Mouse (Mus musculus) Muller cell, postnatal 12 days (primary cell): ENCODE measurements around the gene Zfp697.
"Not testable (repeated sequence)": the region's sequence is repeated elsewhere in the genome, so short reads cannot be mapped to it uniquely, and the experiment has no call there.

Experiments
- DNase-seq: peaks from one replicate; pipeline ENCODE4 v3.0.0-alpha.2; 2015; ENCODE audit errors: inconsistent ontology term

Zfp697 gene

DNA sequence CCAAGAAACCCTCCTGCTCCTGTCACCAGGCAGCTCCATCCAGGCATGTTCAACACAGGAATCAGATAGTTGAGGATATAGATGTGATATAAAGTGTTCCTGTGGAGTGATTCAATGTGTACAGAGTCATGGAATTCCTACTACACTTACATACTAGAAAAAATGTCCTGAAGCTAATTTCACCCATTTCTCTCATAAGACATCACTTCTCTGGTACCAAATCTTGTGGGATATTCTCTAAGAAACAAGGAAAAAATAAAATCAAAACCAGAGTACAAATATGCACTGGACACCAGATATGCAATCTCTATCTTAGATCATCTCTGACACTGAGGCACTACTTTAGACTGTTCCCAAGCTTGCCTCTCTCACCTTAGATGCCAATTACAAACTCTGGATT is 247.9 kb downstream of the Zfp697 start, which contains the start of gene Hsd3b5:
Gene Hsd3b5, minus strand, starts transcription at position 101 of the 400 bp plus-strand sequence.
- DNase-seq: no peak

DNA sequence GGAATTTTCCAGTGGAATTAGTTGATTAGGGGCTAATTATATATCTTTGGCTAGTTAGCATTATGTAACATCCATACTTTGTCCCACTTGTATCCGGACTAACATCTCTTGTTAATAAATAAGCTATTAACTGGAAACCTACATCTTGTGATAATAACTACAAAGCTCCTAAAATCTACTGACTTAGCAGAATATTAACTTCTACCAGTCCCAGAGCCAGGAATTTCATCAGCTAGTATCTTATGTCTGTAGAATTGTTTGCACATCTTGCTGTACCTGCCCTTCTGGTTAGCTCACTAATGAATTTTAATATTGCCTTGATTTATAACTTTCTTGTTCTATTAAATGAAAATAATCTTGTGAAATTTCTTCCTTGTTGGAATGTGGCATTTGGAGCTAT is 252.9 kb downstream of the Zfp697 start:
- no peak for DNase-seq

DNA sequence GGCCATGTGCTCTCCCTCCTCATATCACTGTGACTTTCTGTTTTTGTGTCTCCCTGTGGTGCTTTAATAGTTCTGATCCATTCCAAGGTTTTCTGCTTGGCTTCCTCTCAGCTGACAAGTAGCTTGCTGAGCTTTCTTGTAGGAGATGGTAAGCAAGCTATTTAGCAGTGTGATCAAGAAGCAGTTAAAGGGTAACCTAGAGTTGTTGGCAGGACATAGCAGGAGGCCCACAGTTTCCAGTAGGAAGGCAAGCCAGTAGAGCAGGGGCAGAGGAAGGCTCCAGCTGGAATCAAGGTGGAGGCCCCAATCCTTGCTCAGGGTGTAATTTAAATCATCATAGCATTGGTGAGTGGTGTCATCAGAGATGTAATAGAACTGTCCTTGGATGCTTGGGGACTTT is 298.5 kb downstream of the Zfp697 start:
- DNase-seq: no peak

DNA sequence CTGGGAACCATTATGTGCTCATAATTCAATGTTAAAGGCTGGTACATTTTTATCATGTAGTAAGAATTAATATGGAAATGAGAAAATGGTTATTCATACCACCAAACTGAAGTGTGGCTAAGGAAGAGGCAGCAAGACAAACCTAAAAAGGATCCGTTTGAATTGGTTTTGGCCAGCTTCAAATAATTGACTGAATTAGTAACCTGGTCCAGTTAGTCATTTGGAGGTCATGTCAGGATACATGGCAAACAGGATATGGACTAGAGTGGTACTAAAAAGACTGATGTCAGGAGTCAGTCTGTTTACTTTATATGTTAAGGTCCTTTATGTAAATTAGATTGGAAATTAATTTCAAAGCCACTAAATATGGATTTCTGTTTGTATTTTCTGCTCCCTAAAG is 300.1 kb downstream of the Zfp697 start:
- no peak for DNase-seq

DNA sequence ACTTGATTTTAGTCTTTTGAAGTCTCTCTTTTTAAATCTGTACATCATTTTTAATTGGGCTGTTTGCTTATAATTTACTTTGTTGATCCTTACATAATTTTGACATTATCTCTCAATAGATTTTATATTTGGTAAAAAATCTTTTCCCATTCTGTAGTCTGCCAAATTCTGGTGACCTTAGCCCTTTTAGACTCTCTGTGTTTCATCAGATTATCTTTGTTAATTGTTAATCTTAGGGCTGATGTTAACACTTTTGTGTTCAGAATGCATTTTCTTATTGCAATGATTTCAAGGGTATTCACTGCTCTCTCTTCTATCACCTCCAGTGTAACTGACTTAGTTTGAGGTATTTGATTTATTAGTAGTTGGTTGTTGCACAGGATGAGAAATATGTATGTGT is 338.5 kb downstream of the Zfp697 start:
- DNase-seq: no peak

DNA sequence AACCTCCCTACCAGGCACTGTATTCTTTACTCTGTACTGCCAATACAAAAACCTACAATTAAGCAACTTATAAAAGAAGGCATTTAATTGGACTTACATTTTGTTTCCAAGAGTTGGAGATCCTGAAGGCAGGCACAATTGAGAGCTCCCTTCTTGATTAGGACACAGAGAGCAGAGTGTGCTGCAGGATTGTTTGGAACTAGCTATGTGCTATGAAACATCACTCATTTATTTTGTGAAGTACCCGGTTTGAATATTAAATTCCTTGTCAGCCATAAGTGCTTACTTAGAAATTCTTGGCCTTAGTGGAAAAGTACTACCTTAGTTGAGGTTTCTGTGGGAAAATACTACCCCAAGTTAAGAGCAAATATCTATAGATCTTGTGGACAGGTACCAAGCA is 342.1 kb downstream of the Zfp697 start, which contains the start of gene Hsd3b2:
Gene Hsd3b2, minus strand, starts transcription at position 168 of the 400 bp plus-strand sequence.
- DNase-seq: no peak

DNA sequence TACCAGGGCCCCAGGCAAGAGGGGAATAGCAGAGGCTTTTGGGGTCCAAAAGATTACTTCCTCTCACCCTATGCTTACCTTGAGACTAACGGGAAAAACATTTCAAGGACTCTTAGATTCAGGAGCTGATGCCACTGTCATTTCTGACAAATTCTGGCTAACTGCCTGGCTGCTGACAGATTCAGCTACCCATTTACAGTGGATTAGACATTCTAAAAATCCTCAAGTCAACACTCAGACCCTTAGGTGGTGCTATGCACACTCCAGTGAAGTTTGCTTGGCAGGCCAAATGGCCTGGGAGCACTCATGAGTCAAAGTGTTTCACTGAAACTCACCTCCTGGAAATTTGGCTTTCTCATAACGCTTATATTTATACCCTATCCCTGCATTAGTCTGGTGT is 344.0 kb downstream of the Zfp697 start:
- no peak for DNase-seq

DNA sequence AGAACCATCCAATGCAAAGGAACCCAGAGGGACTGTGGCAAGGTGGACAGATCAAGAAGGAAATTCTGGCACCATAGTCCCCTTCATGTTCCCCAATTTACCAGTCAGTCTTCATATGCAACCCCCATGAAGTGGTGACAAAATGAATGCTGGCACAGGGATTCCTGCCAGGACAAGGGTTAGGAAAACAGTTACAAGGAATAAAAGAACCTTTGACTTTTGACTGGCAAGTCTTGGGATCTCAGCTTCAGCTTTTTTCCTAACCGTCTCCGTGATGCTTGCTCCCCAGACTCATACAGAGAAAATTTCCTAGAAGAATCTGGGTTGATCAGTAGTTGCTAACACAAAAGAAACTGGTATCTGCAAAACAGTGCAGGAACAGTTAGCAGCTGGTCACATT is 351.5 kb downstream of the Zfp697 start:
- DNase-seq: no peak

DNA sequence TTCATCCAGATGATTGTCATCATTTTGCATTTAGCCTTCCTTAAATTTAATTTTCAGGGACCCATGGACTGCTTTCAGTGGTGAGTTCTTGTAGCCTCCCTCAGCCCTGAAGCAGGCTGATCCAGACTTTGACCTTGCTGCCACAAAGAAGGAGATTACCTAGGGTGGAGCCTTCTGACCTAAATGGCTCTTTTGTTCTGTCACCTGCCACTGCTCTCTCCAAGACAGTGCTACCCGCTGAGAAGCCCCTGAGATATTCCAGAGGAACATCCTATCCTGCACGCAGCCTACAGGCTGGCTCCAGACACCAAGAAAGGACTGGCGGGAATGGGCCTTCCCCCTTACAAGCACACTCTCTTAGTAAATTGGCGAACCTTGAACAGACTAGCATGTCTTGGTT is 352.1 kb downstream of the Zfp697 start:
- no peak for DNase-seq

DNA sequence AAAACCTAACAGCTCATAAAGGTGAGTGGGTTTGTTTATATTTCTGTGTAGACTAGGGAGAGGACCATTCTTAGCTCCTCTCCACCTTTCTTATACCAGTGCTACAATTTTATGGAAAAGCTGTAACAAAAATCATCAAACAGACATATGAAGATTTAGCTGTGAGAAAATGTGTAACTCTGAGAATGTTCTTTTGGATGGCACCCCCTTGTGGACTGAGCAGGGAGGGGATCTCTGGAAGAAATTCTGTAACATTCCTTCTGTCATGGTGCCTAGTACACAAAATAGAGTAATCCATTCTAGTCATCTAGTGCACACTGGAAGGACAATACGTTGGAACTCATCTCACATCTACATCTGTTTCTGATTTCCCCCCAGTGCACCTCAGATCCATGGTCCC is 358.8 kb downstream of the Zfp697 start:
- DNase-seq: not testable (repeated sequence)

DNA sequence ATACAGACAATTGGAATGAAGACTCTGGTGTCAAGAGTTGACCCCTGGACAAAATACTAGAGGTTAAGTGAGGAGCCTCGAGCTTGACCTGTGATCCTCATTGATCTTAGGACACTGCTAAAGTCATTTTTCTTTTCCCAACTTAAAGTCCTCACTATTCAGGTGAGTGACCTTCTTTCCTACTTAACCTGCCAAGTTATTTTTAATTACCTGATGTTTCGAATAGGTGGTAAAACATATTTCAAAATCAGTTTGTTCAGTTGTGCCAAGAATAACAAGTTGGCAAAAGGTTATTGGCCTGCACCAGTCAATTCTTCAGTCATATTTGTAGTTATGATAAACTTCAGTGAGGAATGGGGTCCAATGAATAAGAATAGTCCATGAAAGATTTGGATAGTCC is 369.9 kb downstream of the Zfp697 start:
- DNase-seq: no peak

DNA sequence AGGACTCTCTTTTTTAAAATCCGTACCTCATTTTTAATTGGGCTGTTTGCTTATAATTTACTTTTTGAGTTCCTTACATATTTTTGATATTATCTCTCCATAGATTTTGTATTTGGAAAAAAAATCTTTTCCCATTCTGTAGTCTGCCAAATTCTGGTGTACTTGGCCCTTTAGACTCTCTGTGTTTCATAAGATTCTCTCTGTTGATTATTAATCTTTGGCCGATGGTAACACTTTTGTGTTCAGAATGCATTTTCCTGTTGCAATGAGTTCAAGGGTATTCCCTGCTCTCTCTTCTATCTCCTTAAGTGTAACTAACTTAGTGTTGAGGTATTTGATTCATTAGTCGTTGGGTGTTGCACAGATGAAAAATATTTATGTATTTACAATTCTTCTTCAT is 374.6 kb downstream of the Zfp697 start:
- no peak for DNase-seq

DNA sequence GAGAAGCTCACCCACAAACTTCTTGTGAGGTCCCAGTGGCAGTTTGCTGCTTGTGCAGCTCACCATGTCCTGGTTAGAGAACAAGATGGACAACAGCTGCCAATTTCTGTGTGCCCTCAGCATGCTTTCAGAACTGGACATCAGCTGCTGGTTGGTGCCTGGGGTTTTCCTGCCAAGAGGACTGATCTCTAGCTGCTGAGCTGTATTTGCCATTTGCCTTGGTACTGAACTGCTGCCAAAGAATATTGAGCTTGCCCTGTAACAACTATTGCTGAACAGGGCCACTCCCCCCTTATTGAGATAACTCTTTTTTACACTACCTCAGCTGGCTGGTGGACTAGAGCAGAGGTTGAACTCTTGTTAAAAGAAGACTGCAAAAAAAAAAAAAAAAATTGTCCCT is 381.9 kb downstream of the Zfp697 start:
- no peak for DNase-seq

DNA sequence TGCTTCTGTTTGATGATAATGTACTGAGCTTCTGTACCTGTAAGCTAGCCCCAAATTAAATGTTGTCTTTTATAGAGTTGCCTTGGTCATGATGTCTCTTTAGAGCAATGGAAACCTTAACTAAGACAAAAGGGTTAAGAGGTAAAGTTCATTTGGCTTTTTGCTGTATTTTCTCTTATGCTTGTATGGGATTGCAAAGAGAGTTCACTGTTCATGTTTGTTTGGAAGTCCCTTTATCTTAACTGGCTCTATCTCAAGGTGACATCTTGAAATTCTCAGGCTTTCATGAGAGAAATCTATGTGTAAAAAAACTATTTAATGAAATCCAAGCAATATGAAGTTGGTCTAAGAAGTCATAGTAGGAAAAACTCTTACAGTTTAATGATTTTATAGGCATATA is 398.7 kb downstream of the Zfp697 start:
- no peak for DNase-seq

DNA sequence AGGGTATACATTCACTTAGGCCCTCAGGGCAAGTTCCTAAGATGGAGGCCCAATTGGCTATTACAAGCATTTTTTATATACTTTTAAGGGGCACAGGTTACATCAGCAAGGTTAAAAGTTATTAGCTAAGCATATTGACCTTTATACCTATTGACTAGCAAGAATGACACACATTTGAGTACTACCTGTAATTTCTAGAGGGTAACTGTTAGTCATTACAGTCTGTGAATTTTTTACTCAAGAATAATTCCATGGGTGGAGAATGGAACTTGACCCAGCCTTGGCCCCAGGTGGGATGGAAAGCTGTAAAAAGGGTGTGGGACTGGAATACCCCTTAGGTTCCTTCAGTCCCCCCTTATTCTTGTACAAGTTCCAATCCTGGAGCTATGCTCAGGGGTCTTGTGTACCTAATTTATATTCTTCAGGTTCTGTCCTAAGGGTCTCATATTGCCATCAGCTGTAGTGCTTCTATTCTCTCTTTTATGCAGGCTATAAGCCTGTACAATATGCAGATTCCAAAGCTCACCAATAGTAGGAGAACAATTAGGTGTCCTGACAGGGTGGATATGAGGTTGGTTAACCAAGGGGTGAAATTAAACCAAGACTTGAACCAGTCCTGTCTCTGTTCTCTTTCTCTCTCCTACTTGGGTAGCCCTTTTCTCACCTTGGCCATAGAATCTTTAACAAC is 400.1 kb downstream of the Zfp697 start:
- DNase-seq: no peak

DNA sequence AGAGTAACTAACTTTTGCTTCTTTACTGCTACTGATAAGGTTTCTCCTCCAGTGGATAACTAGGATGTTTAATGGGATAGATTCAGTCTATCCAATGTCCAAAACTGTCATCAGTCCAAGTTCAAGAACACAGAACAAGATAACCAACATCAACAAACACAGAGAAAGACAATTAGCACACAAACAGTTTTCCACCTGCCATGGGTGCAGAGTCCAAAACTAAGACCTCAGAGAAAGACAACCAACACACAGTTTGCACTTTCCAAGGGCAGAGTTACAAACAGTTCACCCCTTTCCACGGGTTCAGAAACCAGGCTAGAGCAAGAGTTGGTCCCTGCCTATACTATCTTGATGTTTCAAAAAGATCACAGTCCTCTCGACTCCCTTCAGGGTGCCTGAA is 404.3 kb downstream of the Zfp697 start:
- DNase-seq: no peak
